Mouse (Mus musculus): ENCODE results near the gene Cdk5r1. TPM values are rescaled to one million over a fixed set of nuclear protein-coding genes. Genes with fewer than 3 reads are reported as not detected.
"Not testable (repeated sequence)": the region's sequence is repeated elsewhere in the genome, so short reads cannot be mapped to it uniquely, and the experiment has no call there.

Gene Cdk5r1
- polyA plus RNA-seq, 1 experiment from 2014 or later: 6.6 TPM

DNA sequence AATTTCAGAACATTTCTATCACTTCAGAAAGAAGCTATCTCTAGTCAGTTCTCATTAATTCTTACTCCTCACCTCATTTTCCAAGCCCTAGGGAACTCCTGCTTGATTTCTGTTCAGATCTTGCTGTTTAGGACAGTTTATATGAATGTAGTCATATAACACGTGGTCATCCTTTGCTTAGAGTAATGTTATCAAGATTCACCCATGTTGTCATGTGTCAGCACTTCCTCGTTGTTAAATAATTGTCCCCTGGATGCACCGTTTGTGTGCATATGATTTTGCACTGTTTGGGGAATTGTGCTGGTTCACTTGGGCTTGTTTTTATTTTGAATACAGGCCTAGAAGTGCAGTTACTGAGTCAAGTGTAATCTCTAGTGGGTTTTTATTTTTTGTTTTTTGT lies 24.6 kb upstream of the Cdk5r1 start:
- H3K4me1 ChIP-seq (ENCODE audit: control insufficient read depth, insufficient read depth, low read length): no peaks in the 10 kb centered on the region
- WGBS: 89% methylated on average over 3 of the region's 3 CpGs
- no peak overlapping the region for H3K27ac ChIP-seq (replicated peaks; ENCODE audit: low read depth, low read length)
- H3K9me3 ChIP-seq (replicated peaks; ENCODE audit: control insufficient read depth, low read length): no peaks in the 10 kb centered on the region
- H3K4me3 ChIP-seq (ENCODE audit: low read depth, low read length): no peak overlapping the region
- ATAC-seq (replicated peaks; ENCODE audit: insufficient number of reproducible peaks, low FRiP score, low TSS enrichment, low read depth): no peak
- H3K27me3 ChIP-seq (ENCODE audit: control insufficient read depth, insufficient read depth, low read length): no peaks in the 10 kb centered on the region
- no peak overlapping the region for H3K9ac ChIP-seq (replicated peaks; ENCODE audit: low read length)
- DNase-seq (ENCODE audit: low spot score): no peak
- H3K4me2 ChIP-seq (ENCODE audit: low read depth, low read length): no peak overlapping the region
- H3K36me3 ChIP-seq (replicated peaks; ENCODE audit: control insufficient read depth, insufficient read depth, low read depth, low read length): peaks cover 3% of the 10 kb centered on the region

DNA sequence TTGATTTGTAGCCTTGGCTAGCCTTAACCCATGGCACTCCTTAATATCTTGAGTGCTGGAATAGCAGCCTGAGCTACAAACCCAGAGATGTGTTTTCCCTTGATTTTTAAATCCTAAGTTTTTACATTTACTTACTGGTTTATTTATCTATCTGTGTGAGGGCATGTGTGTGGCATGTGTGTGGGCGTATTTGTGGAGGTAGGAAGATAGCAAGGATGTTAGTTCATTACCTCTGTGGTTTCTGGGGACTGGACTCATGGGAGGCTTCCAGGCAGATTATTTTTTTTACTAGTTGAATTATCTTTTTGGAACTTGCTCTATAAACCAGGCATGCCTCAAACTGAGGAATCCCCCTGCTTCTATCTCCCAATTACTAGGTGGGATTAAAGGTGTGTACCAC lies 23.6 kb upstream of the Cdk5r1 start:
- Histone ChIP-seq H3K4me2 (ENCODE audit: low read depth, low read length) (no peak overlapping the region), H3K9ac (replicated peaks; ENCODE audit: low read length) (no peak overlapping the region), H3K36me3 (replicated peaks; ENCODE audit: control insufficient read depth, insufficient read depth, low read depth, low read length) (peaks cover 4% of the 10 kb centered on the region), H3K9me3 (replicated peaks; ENCODE audit: control insufficient read depth, low read length) (no peaks in the 10 kb centered on the region), H3K27me3 (ENCODE audit: control insufficient read depth, insufficient read depth, low read length) (no peaks in the 10 kb centered on the region), H3K4me1 (ENCODE audit: control insufficient read depth, insufficient read depth, low read length) (no peaks in the 10 kb centered on the region), H3K4me3 (ENCODE audit: low read depth, low read length) (no peak overlapping the region), H3K27ac (replicated peaks; ENCODE audit: low read depth, low read length) (no peak overlapping the region)
- no peak for DNase-seq (ENCODE audit: low spot score)
- no peak for ATAC-seq (replicated peaks; ENCODE audit: insufficient number of reproducible peaks, low FRiP score, low TSS enrichment, low read depth)
- WGBS: 96% methylated on average over 1 of the region's 1 CpGs

- not testable (repeated sequence) for ATAC-seq (replicated peaks; ENCODE audit: insufficient number of reproducible peaks, low FRiP score, low TSS enrichment, low read depth); H3K4me3 ChIP-seq (ENCODE audit: low read depth, low read length); H3K27me3 ChIP-seq (ENCODE audit: control insufficient read depth, insufficient read depth, low read length); H3K4me2 ChIP-seq (ENCODE audit: low read depth, low read length); H3K9me3 ChIP-seq (replicated peaks; ENCODE audit: control insufficient read depth, low read length); H3K9ac ChIP-seq (replicated peaks; ENCODE audit: low read length); H3K4me1 ChIP-seq (ENCODE audit: control insufficient read depth, insufficient read depth, low read length); DNase-seq (ENCODE audit: low spot score); H3K27ac ChIP-seq (replicated peaks; ENCODE audit: low read depth, low read length)
- WGBS: 89% methylated on average over 4 of the region's 4 CpGs
- H3K36me3 ChIP-seq (replicated peaks; ENCODE audit: control insufficient read depth, insufficient read depth, low read depth, low read length): peaks cover 16% of the 10 kb centered on the region
Measured at GRCm38 (mm10) chr11:80463605-80464130, 13.2 kb upstream of the Cdk5r1 start.

GRCm38 (mm10) chr11:80471836-80472605 lies 4.8 kb upstream of the Cdk5r1 start:
- DNase-seq (ENCODE audit: low spot score) (no peak), ATAC-seq (replicated peaks; ENCODE audit: insufficient number of reproducible peaks, low FRiP score, low TSS enrichment, low read depth) (no peak)
- no peaks in the 10 kb centered on the region for H3K9me3 ChIP-seq (replicated peaks; ENCODE audit: control insufficient read depth, low read length)
- no peaks in the 10 kb centered on the region for H3K27me3 ChIP-seq (ENCODE audit: control insufficient read depth, insufficient read depth, low read length)
- no peak overlapping the region for H3K27ac ChIP-seq (replicated peaks; ENCODE audit: low read depth, low read length)
- no peak overlapping the region for H3K9ac ChIP-seq (replicated peaks; ENCODE audit: low read length)
- H3K4me1 ChIP-seq (ENCODE audit: control insufficient read depth, insufficient read depth, low read length): no peaks in the 10 kb centered on the region
- peaks cover 6% of the 10 kb centered on the region for H3K36me3 ChIP-seq (replicated peaks; ENCODE audit: control insufficient read depth, insufficient read depth, low read depth, low read length)
- 77% methylated on average over 16 of the region's 16 CpGs for WGBS
- H3K4me3 ChIP-seq (ENCODE audit: low read depth, low read length): no peak overlapping the region
- no peak overlapping the region for H3K4me2 ChIP-seq (ENCODE audit: low read depth, low read length)

DNA sequence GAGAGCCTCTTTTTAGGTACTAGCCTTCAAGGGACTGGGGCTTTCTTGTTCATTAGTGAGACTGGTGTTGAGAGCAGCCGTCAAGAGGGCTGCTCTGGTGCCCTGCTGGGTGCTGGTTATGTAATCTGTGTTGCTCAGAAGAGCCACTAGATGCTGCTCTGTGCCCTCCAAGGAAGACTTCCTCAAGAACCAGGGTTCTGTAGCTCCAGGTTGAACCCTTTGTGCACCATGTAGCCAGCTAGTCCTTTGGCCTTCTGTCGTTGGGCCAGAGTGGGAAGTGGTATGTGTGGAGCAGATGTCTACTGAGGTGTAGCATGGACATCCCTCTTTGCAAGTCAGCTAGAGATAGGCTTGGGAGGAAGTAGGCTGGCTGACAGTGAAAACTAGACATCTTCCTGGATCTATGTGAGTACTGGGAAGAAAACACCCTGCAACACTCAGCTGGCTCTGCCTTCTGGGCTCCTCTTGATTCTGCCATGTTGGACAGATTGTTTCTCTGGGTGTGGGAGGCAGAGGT lies 2.6 kb upstream of the Cdk5r1 start:
- DNase-seq (ENCODE audit: low spot score) (no peak), ATAC-seq (replicated peaks; ENCODE audit: insufficient number of reproducible peaks, low FRiP score, low TSS enrichment, low read depth) (no peak)
- Histone ChIP-seq H3K4me3 (ENCODE audit: low read depth, low read length) (no peak overlapping the region), H3K4me2 (ENCODE audit: low read depth, low read length) (no peak overlapping the region), H3K4me1 (ENCODE audit: control insufficient read depth, insufficient read depth, low read length) (peaks cover 12% of the 10 kb centered on the region; the same call in 1 of the 2 replicates), H3K36me3 (replicated peaks; ENCODE audit: control insufficient read depth, insufficient read depth, low read depth, low read length) (peaks cover 6% of the 10 kb centered on the region; the same call in 1 of the 2 replicates), H3K9me3 (replicated peaks; ENCODE audit: control insufficient read depth, low read length) (no peaks in the 10 kb centered on the region), H3K27me3 (ENCODE audit: control insufficient read depth, insufficient read depth, low read length) (0 out of 2 replicates have a peak, but pooled peaks cover 3% of the 10 kb centered on the region), H3K27ac (replicated peaks; ENCODE audit: low read depth, low read length) (no peak overlapping the region), H3K9ac (replicated peaks; ENCODE audit: low read length) (no peak overlapping the region)
- 79% methylated on average over 2 of the region's 2 CpGs for WGBS

- no peak overlapping the region for H3K27ac ChIP-seq (replicated peaks; ENCODE audit: low read depth, low read length)
- no peak overlapping the region for H3K9ac ChIP-seq (replicated peaks; ENCODE audit: low read length)
- WGBS: 94% methylated on average over 11 of the region's 11 CpGs
Measured at GRCm38 (mm10) chr11:80474846-80475245, 2.0 kb upstream of the Cdk5r1 start.

GRCm38 (mm10) chr11:80475544-80475943 lies 1.3 kb upstream of the Cdk5r1 start:
- Histone ChIP-seq H3K4me3 (ENCODE audit: low read depth, low read length) (no peak overlapping the region), H3K4me1 (ENCODE audit: control insufficient read depth, insufficient read depth, low read length) (peaks cover 15% of the 10 kb centered on the region; the same call in 1 of the 2 replicates), H3K9ac (replicated peaks; ENCODE audit: low read length) (no peak overlapping the region; the same call in 1 of the 2 replicates), H3K27ac (replicated peaks; ENCODE audit: low read depth, low read length) (no peak overlapping the region), H3K27me3 (ENCODE audit: control insufficient read depth, insufficient read depth, low read length) (0 out of 2 replicates have a peak, but pooled peaks cover 3% of the 10 kb centered on the region), H3K36me3 (replicated peaks; ENCODE audit: control insufficient read depth, insufficient read depth, low read depth, low read length) (peaks cover 2% of the 10 kb centered on the region; the same call in 1 of the 2 replicates), H3K4me2 (ENCODE audit: low read depth, low read length) (no peak overlapping the region), H3K9me3 (replicated peaks; ENCODE audit: control insufficient read depth, low read length) (no peaks in the 10 kb centered on the region)
- WGBS: 83% methylated on average over 9 of the region's 9 CpGs
- no peak for DNase-seq (ENCODE audit: low spot score)
- ATAC-seq (replicated peaks; ENCODE audit: insufficient number of reproducible peaks, low FRiP score, low TSS enrichment, low read depth): no peak

More at GRCm38 (mm10) chr11:80474846-80475245, 2.0 kb upstream of the Cdk5r1 start:
- Histone ChIP-seq H3K4me3 (ENCODE audit: low read depth, low read length) (no peak overlapping the region), H3K4me2 (ENCODE audit: low read depth, low read length) (no peak overlapping the region), H3K27me3 (ENCODE audit: control insufficient read depth, insufficient read depth, low read length) (0 out of 2 replicates have a peak, but pooled peaks cover 3% of the 10 kb centered on the region), H3K9me3 (replicated peaks; ENCODE audit: control insufficient read depth, low read length) (no peaks in the 10 kb centered on the region), H3K36me3 (replicated peaks; ENCODE audit: control insufficient read depth, insufficient read depth, low read depth, low read length) (peaks cover 4% of the 10 kb centered on the region), H3K4me1 (ENCODE audit: control insufficient read depth, insufficient read depth, low read length) (peaks cover 15% of the 10 kb centered on the region; the same call in 1 of the 2 replicates)
- DNase-seq (ENCODE audit: low spot score): no peak
- no peak for ATAC-seq (replicated peaks; ENCODE audit: insufficient number of reproducible peaks, low FRiP score, low TSS enrichment, low read depth)

All from embryonic facial prominence, embryonic 11.5 days (tissue).